Mouse (Mus musculus) CH12.LX (cell line): ENCODE data around the gene Agmo. TPM values are rescaled to one million over a fixed set of nuclear protein-coding genes. Genes with fewer than 3 reads are reported as not detected.

Source experiments
- polyA plus RNA-seq: library from polyadenylated mRNA; unstranded; fragments of >175 nt; gene quantifications from 2 replicates; pipeline ENCODE4 v1.2.1, GENCODE M21; 2012; ENCODE audit warnings: low read depth; ENCODE audit not compliant: insufficient read length
- total RNA-seq, 2 experiments: library from RNA; depleted of rRNA; stranded (reverse); fragments of 300-350 nt in 1 of 2; fragments of >200 nt in 1 of 2; gene quantifications; 2 replicates each; pipeline ENCODE4 v1.2.3; 2012 to 2014

The Agmo gene
- total and polyA plus RNA-seq, 3 experiments = 0.21 to 0.89 (median 0.61) TPM

Other genes with a start within 250 kb of the Agmo start
- gene Meox2, start 133.1 kb upstream of the Agmo start, total RNA-seq (2012; rRNA removed) = not detected in 2 replicates
- gene Meox2, start 133.1 kb upstream of the Agmo start, total RNA-seq (2014; rRNA removed) = not detected in 2 replicates
- gene Meox2, start 133.1 kb upstream of the Agmo start, polyA plus RNA-seq = not detected in 2 replicates